Mouse (Mus musculus): ENCODE measurements at regions not wholly inside any gene's neighbourhood (a gene's known extent, or its start where the extent isn't known, plus 50 kb on each side); places are given as distances from the start of the nearest gene placed in this dataset.
A peak's percentile ranks its signal among the peaks of the same experiment; 100 is the strongest.

- DNase-seq: no peak
Observed at GRCm38 (mm10) chr10:37079535-37079934, 59.2 kb downstream of the Marcks start.

- peak; percentile 85 to 90 for DNase-seq
Observed at GRCm38 (mm10) chr10:37078439-37078838, 60.3 kb downstream of the Marcks start.

GRCm38 (mm10) chr10:37077741-37078140 is 61.0 kb downstream of the Marcks start:
- no peak for DNase-seq

- DNase-seq: peak; percentile 14 to 64
Observed at GRCm38 (mm10) chr10:37072834-37073233, 65.9 kb downstream of the Marcks start.

- DNase-seq: no peak
Observed at GRCm38 (mm10) chr10:37072061-37072460, 66.7 kb downstream of the Marcks start.

GRCm38 (mm10) chr10:37071420-37071819 is 67.3 kb downstream of the Marcks start:
- DNase-seq: no peak
